Mouse (Mus musculus) erythroid progenitor cell, adult 5-6 weeks (primary cell): ENCODE results near the gene Hspb3. TPM values are rescaled to one million over a fixed set of nuclear protein-coding genes. Genes with fewer than 3 reads are reported as not detected.

Source experiments
- ATAC-seq: replicated peaks from 2 replicates; pipeline ENCODE4 v1.8.0; 2016; ENCODE audit warnings: moderate number of reproducible peaks, mild to moderate bottlenecking, moderate TSS enrichment, inconsistent platforms; ENCODE audit not compliant: poor library complexity, low FRiP score, severe bottlenecking
- total RNA-seq, 2 experiments: library from RNA; stranded (forward) in 1 of 2; stranded (reverse) in 1 of 2; fragments of 150-400 nt in 1 of 2; fragments of 186-747, 209-891 nt in 1 of 2; gene quantifications; 2 replicates each; pipeline versions ENCODE4 v1.2.3 to v1.2.4; 2015 to 2017; ENCODE audit warnings: low replicate concordance in 2 of 2

Hspb3 gene
- total RNA-seq, 2 experiments from 2014 or later, result not detected

DNA sequence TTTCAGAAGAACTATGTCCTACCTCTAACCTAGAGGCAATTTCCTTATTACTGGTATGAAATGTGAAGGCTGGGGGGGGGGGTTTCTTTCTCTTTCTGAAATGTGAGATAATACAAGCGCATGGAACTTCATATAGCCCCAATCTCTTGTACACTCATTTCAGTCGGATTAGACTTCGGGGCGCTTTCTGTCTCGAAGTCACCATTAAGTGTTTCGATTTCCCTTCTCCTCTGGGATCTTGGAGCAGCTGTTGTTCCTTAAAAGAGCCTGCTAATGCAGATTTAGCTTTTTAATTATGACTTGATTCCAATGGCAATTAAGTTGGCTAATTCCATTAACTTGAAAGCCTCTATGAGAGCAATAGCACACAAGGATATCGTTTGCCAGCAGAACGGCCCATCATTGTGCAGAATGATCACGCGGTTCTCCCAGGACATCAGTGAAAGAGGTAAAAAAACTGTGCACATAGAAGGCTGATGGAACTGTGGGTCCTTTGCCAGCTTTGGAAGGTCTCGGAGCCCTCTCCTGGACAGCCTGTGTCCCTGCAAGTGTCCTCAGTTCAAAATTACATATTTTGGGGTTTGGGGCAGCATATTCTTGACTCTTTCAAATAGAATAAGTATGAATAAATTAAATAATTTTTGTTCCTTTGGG, 22.4 kb downstream of the Hspb3 start:
- ATAC-seq, result no peak

GRCm38 (mm10) chr13:113638914-113639313, 24.6 kb downstream of the Hspb3 start:
- ATAC-seq, result no peak

DNA sequence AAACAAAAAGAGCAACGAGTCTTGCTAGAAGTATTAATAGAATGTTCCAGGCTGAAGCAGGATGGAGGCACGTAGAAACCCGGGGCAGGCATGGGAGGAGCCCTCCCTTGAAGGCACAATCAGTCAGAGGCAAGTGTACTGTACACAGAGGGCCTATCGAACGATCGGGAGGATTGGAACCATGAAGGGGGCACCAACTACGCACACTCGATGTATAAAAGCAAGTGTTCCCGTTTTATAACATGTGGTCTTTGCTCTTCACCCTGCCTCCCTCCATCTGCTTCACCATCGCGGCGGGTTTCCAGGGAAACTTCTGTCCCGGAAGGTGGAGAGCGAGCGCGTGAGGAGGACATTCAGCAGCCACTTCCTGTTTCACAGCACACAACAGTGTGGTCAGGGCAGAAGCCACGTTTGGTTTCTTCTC, 27.7 kb downstream of the Hspb3 start:
- no peak for ATAC-seq

- ATAC-seq, result no peak
These were observed 28.6 kb downstream of the Hspb3 start for GRCm38 (mm10) chr13:113634732-113635481.

DNA sequence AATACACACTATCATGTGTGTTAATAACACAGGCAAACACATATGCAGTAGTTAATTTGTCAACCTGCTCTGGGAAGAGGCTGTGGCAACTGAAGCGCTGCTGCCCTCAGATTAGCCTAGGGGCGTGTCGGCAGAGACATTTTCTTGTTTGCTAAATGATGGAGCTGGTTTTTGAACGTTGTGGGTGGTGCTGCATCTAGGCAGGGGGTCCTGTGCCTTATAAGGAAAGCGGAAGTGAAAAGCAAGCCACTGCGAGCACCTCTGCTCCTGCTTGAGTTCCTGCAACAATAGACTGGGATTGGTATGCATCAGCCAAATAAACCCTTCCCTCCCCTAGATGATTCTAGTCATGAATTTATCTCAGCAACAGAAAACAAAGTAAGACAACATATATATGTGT, 31.0 kb downstream of the Hspb3 start:
- no peak for ATAC-seq

DNA sequence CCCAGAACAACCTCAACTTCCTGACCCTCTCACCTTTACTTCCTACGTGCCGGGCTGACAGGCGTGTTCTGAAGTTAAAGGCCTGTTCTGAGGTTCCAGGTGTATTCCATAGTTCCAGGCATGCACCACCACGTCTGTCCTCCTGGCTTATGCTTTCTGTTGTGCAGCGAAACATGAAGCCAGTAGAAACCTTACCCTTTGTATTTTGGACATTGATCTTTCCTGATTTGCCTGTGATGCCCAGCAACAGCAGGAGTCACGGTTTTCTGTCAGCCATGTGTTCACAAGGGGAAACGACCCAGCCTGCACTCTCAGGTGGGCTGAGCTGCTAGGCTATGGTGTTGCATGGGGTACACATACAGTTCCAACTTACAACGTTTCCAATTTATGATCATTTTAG, 35.9 kb downstream of the Hspb3 start:
- no peak for ATAC-seq

DNA sequence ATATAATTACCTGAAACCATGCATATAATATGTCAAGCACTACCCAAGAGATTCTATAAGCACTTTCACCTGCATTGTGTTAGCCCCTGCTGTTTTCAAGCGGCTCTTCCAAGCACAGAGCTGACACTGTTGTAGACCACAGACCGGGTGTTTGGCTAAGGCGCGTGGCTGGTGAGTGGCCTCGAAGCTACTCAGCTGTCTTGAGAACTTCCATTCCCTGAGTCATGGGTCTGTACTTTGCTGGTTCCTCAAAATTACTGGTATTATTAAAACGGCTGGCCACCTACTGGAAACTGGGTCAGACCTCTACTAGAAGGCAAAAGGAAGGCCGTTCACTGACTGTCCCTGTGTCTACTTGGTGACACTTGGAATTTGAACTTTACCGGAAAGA, 40.6 kb downstream of the Hspb3 start:
- ATAC-seq, result no peak

DNA sequence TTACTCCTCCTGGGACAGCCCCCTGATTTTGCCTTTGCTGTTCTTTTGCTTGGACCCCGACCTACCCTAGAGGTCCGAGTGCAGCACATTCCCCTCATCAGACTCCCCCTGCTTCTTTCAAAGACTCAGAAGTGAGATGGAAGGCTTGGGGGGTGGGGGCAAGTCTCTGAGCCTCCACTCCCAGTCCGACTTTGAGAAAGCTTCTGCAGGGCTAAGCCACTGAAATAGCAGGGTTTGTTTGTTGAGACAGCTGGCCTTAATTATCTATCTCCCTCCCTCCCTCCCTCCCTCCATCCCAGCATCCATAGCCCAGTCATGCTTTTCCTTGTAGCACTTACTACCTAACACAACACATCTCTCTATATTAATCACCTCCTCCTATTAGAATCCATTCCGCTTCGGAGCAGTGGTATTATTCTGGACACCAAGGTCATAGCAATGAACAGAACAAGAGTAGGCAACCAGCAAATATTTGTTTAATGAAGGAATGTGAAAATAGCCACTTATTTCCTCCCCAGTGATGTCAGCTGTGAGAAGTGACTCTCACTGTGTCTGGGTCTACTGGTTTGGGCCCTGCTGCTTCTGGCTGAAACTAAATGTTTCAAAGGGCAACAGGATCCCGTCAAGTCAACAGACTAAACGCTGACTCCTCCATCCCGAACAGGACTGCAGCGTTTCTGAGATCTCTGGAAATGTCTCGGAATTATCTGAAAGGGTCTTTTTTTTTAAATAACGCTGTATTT, 41.2 kb downstream of the Hspb3 start:
- no peak for ATAC-seq

DNA sequence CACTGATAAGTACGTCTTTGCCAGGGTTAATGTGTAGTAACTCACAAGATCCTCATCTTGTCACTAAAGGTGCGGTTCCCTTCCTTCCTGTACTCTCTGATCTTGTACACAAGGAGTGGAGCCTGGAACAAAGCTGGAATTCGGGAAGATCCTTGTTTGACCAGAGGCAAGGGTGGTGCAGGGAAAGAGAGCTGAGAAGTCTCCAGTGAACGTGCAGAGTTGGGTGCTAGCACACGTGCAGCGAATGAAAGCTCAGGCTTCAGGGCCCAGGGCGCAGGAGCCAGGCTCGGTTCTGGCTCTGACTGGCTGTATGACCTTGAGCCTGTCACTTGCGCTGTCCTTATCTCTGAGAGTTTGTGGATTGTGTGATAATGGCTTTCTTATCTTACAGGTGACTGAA, 44.5 kb downstream of the Hspb3 start:
- no peak for ATAC-seq

- peak; percentile 68 for ATAC-seq
These were observed 45.3 kb downstream of the Hspb3 start, which contains the start of gene Snx18 for GRCm38 (mm10) chr13:113617891-113618823. TSS of gene Snx18 (minus strand) at chr13:113618564.

GRCm38 (mm10) chr13:113617338-113617890, 46.1 kb downstream of the Hspb3 start:
- ATAC-seq, result no peak

GRCm38 (mm10) chr13:113616751-113617337, 46.6 kb downstream of the Hspb3 start:
- no peak for ATAC-seq

- no peak for ATAC-seq
These were observed 47.4 kb downstream of the Hspb3 start for GRCm38 (mm10) chr13:113615971-113616671.

- no peak for ATAC-seq
These were observed 47.9 kb downstream of the Hspb3 start for GRCm38 (mm10) chr13:113615546-113615941.

GRCm38 (mm10) chr13:113614635-113615545, 48.6 kb downstream of the Hspb3 start:
- no peak for ATAC-seq

- ATAC-seq, result no peak
These were observed 49.6 kb downstream of the Hspb3 start for GRCm38 (mm10) chr13:113613882-113614281.

DNA sequence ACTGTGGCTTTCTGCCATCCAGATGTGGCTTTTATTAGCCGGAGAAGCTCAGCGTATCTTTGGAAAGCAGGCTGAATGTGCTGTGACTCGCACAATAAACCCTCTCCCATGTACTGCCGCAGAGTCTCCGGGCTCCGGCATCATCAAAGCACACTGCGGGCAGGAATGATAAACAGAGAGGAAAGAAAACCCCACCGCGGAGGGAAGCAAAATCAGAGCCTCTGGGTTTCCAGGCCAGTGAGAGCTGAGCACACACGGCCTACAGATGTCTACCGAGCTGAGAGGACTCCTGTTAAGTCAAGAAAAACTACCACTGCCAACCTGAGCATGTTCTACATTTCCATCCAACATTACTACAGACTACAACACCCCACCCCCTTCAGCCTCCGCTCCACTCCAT, 50.1 kb downstream of the Hspb3 start:
- no peak for ATAC-seq
